Comparison of ENCODE assay signal across 9 mouse cellular contexts in genomic region chr4:129540012-129540411, GRCm38 (mm10). TPM values are rescaled to one million over a fixed set of nuclear protein-coding genes. Genes with fewer than 3 reads are reported as not detected.
DNase-seq lines count a peak whose midpoint lies in the region; ATAC-seq lines count a peak whose summit lies in the region.
"Had no signal": no experiment of that assay in that cellular context is flagged by ENCODE, and none has a peak within 500 bp of the region (broad histone marks: within the 10 kb centered on the region; RNA-seq: fewer than 3 reads in every experiment).

No protein-coding gene starts in this region.

- peak; percentile 41 for DNase-seq in adrenal gland, postnatal 10 days
- no peak for DNase-seq in adrenal gland, adult 18-20 months (ENCODE audit: low spot score in 2 of 2)
- DNase-seq in layer of hippocampus, postnatal 10 days (ENCODE audit: low spot score in 2 of 2), result peak; percentile 22 to 30
- DNase-seq in layer of hippocampus, adult 8-10 months (ENCODE audit: low spot score in 2 of 2), result no peak
- peak; percentile 67 for DNase-seq in splenic B cell, adult 2 months (ENCODE audit: low read depth, low spot score)
- DNase-seq in urinary bladder, postnatal 10 days (ENCODE audit: low spot score), result no peak

- no peak overlapping the region for H3K27ac ChIP-seq in intestine, embryonic 16.5 days (ENCODE audit: low read length)
- H3K27ac ChIP-seq: heart, embryonic 13.5 days had no signal

- no peak overlapping the region for H3K4me3 ChIP-seq in intestine, embryonic 16.5 days (ENCODE audit: low read length)
- H3K4me3 ChIP-seq: heart, embryonic 13.5 days had no signal

- H3K9ac ChIP-seq in intestine, embryonic 16.5 days (ENCODE audit: low read depth, low read length), result no peak overlapping the region
- H3K9ac ChIP-seq: heart, embryonic 13.5 days had no signal

- WGBS in intestine, embryonic 16.5 days, result 84% methylated on average over 6 of the region's 6 CpGs

- peaks cover 2% of the 10 kb centered on the region; the same call in 1 of the 2 replicates for H3K36me3 ChIP-seq in splenic B cell, adult 2 months (ENCODE audit: control insufficient read depth, insufficient read depth, low read length, poor library complexity, severe bottlenecking)
- 0 out of 2 replicates have a peak, but pooled peaks cover 3% of the 10 kb centered on the region for H3K36me3 ChIP-seq in intestine, embryonic 16.5 days (ENCODE audit: control insufficient read depth, insufficient read depth, low read length)

- no peaks in the 10 kb centered on the region for H3K27me3 ChIP-seq in splenic B cell, adult 2 months (ENCODE audit: control insufficient read depth, insufficient read depth, low read length, poor library complexity, severe bottlenecking)
- no peaks in the 10 kb centered on the region for H3K27me3 ChIP-seq in intestine, embryonic 16.5 days (replicated peaks; ENCODE audit: control insufficient read depth, insufficient read depth, low read length)
- H3K27me3 ChIP-seq: heart, embryonic 13.5 days had no signal

- no peaks in the 10 kb centered on the region for H3K9me3 ChIP-seq in intestine, embryonic 16.5 days (ENCODE audit: control insufficient read depth, low read length)
- H3K9me3 ChIP-seq: heart, embryonic 13.5 days had no signal

- H3K4me1 ChIP-seq in intestine, embryonic 16.5 days (ENCODE audit: control insufficient read depth, insufficient read depth, low read length), result peaks cover 17% of the 10 kb centered on the region

- ATAC-seq in granulocyte monocyte progenitor cell, adult 5-6 weeks (replicated peaks; ENCODE audit: poor library complexity, severe bottlenecking), result 0 out of 2 replicates have a peak, but pooled peaks have one; percentile 21
- no peak for ATAC-seq in intestine, embryonic 16.5 days

- no peak overlapping the region for H3K4me2 ChIP-seq in intestine, embryonic 16.5 days (ENCODE audit: low read depth, low read length)
- H3K4me2 ChIP-seq: heart, embryonic 13.5 days had no signal

RNA-seq across cellular contexts. Expression of gene Hdac1, which starts 2.5 kb away (rescaled TPM):
- total RNA-seq in adrenal gland, postnatal 10 days (2021), result 10 to 100 TPM; 54.5 to 59.1 TPM
- 10 to 100 TPM; 38.9 to 48.2 TPM for total RNA-seq in adrenal gland, adult 18-20 months (2021)
- 10 to 100 TPM; 40.5 to 40.9 TPM for total RNA-seq in layer of hippocampus, postnatal 10 days (2021)
- 10 to 100 TPM; 37.7 to 48.1 (median 44.5) TPM for total RNA-seq in layer of hippocampus, adult 8-10 months (2022)
- 109 and 142 TPM in 2 replicates for total RNA-seq in granulocyte monocyte progenitor cell, adult 5-6 weeks (2014; fragmentation: Nextera tagmentation)
- 62.6 and 74.9 TPM in 2 replicates for total RNA-seq in granulocyte monocyte progenitor cell, adult 5-6 weeks (2017)
- polyA plus RNA-seq in intestine, embryonic 16.5 days (2015; fragmentation: Nextera tagmentation; extraction: Ambion mirVana), result 196 and 207 TPM in 2 replicates

RNA-seq across cellular contexts. Expression of gene Marcksl1, which starts 26.6 kb away (rescaled TPM):
- 10 to 100 TPM; 75.3 to 85.9 TPM for total RNA-seq in adrenal gland, postnatal 10 days (2021)
- total RNA-seq in adrenal gland, adult 18-20 months (2021), result 10 to 100 TPM; 29.3 to 30.4 TPM
- total RNA-seq in layer of hippocampus, postnatal 10 days (2021), result 100 to 1,000 TPM; 713 to 734 TPM
- total RNA-seq in layer of hippocampus, adult 8-10 months (2022), result 10 to 100 TPM; 55.9 to 79.7 (median 68.7) TPM
- total RNA-seq in granulocyte monocyte progenitor cell, adult 5-6 weeks (2014; fragmentation: Nextera tagmentation), result 27.6 and 45.5 TPM in 2 replicates
- 28.4 and 29.9 TPM in 2 replicates for total RNA-seq in granulocyte monocyte progenitor cell, adult 5-6 weeks (2017)
- 289 and 312 TPM in 2 replicates for polyA plus RNA-seq in intestine, embryonic 16.5 days (2015; fragmentation: Nextera tagmentation; extraction: Ambion mirVana)

RNA-seq across cellular contexts. Expression of gene Lck, which starts 33.4 kb away (rescaled TPM):
- total RNA-seq in adrenal gland, postnatal 10 days (2021), result 1 to 10 TPM; 8.1 to 9.8 TPM
- 1 to 10 TPM; 1.8 to 2.3 TPM for total RNA-seq in adrenal gland, adult 18-20 months (2021)
- total RNA-seq in layer of hippocampus, postnatal 10 days (2021), result 1 to 10 TPM; 9.1 to 9.3 TPM
- total RNA-seq in layer of hippocampus, adult 8-10 months (2022), result 1 to 10 TPM; 2.4 to 4.7 (median 3.6) TPM
- total RNA-seq in granulocyte monocyte progenitor cell, adult 5-6 weeks (2014; fragmentation: Nextera tagmentation), result 0.15 and 5.8 TPM in 2 replicates
- total RNA-seq in granulocyte monocyte progenitor cell, adult 5-6 weeks (2017), result 2.5 and 4.8 TPM in 2 replicates
- 6.1 and 7.9 TPM in 2 replicates for polyA plus RNA-seq in intestine, embryonic 16.5 days (2015; fragmentation: Nextera tagmentation; extraction: Ambion mirVana)

RNA-seq across cellular contexts. Expression of gene Fam167b, which starts 38.3 kb away (rescaled TPM):
- total RNA-seq in adrenal gland, postnatal 10 days (2021), result 10 to 100 TPM; 24.4 to 28.1 TPM
- total RNA-seq in adrenal gland, adult 18-20 months (2021), result 10 to 100 TPM; 28.2 to 31.4 TPM
- total RNA-seq in layer of hippocampus, postnatal 10 days (2021), result not detected
- total RNA-seq in layer of hippocampus, adult 8-10 months (2022), result 1 to 10 TPM in 2 of 4 experiments, under 1 TPM in 1, not detected in 1; 0.70 to 2.4 (median 2.3) TPM
- not detected in 2 replicates for total RNA-seq in granulocyte monocyte progenitor cell, adult 5-6 weeks (2014; fragmentation: Nextera tagmentation)
- not detected in 2 replicates for total RNA-seq in granulocyte monocyte progenitor cell, adult 5-6 weeks (2017)
- 2.3 and 2.4 TPM in 2 replicates for polyA plus RNA-seq in intestine, embryonic 16.5 days (2015; fragmentation: Nextera tagmentation; extraction: Ambion mirVana)

RNA-seq across cellular contexts. Expression of gene Fam229a, which starts 49.0 kb away (rescaled TPM):
- not detected for total RNA-seq in adrenal gland, postnatal 10 days (2021)
- total RNA-seq in adrenal gland, adult 18-20 months (2021), result not detected
- total RNA-seq in layer of hippocampus, postnatal 10 days (2021), result 1 to 10 TPM; 1.0 to 2.0 TPM
- not detected for total RNA-seq in layer of hippocampus, adult 8-10 months (2022)
- not detected in 2 replicates for total RNA-seq in granulocyte monocyte progenitor cell, adult 5-6 weeks (2014; fragmentation: Nextera tagmentation)
- total RNA-seq in granulocyte monocyte progenitor cell, adult 5-6 weeks (2017), result not detected in 2 replicates
- polyA plus RNA-seq in intestine, embryonic 16.5 days (2015; fragmentation: Nextera tagmentation; extraction: Ambion mirVana), result not detected in 2 replicates
- polyA plus RNA-seq: heart, embryonic 13.5 days had no signal

Comparison
In these comparisons a context has a peak if more than half of its experiments do, and no peak if none do; other contexts are left out.
1. DNase-seq: peak in adrenal gland, postnatal 10 days (single experiment), layer of hippocampus, postnatal 10 days (2 of 2) and splenic B cell, adult 2 months (single experiment); none in adrenal gland, adult 18-20 months (0 of 2), layer of hippocampus, adult 8-10 months (0 of 2) and urinary bladder, postnatal 10 days (single experiment).
2. RNA of gene Marcksl1, which starts 26.6 kb away (total RNA-seq): 713 to 734 TPM in layer of hippocampus, postnatal 10 days; 75.3 to 85.9 TPM in adrenal gland, postnatal 10 days, 55.9 to 79.7 TPM in layer of hippocampus, adult 8-10 months, 29.3 to 30.4 TPM in adrenal gland, adult 18-20 months and 27.6 to 45.5 TPM in granulocyte monocyte progenitor cell, adult 5-6 weeks; every median in the first group is over 4 times any median in the second.